Mouse (Mus musculus): ENCODE results near the gene Arhgap15. TPM values are rescaled to one million over a fixed set of nuclear protein-coding genes. Genes with fewer than 3 reads are reported as not detected.

Gene Arhgap15
- total and polyA plus RNA-seq, 2 experiments: 0.12 to 2.4 TPM

- WGBS: 67% methylated on average over 2 of the region's 2 CpGs
- DNase-seq (ENCODE audit: extremely low read depth, low read depth, low spot score): no peak
- Histone ChIP-seq H3K36me3 (ENCODE audit: control insufficient read depth, insufficient read depth, low read length) (no peaks in the 10 kb centered on the region), H3K27me3 (ENCODE audit: control insufficient read depth, insufficient read depth, low read length) (no peaks in the 10 kb centered on the region), H3K9ac (ENCODE audit: low read depth, low read length) (no peak overlapping the region), H3K27ac (replicated peaks; ENCODE audit: insufficient read depth, low read depth, low read length) (no peak overlapping the region), H3K4me3 (ENCODE audit: insufficient read depth, low read depth, low read length) (no peak overlapping the region), H3K79me2 (ENCODE audit: control insufficient read depth, insufficient read depth, low read length) (no peaks in the 10 kb centered on the region), H3K4me1 (ENCODE audit: control insufficient read depth, insufficient read depth, low read length) (no peaks in the 10 kb centered on the region)
- TF ChIP-seq POLR2A (IDR thresholded peaks at IDR 0.05; ENCODE audit: extremely low read depth, insufficient read depth, low read length): no peak
- no peak for TF ChIP-seq CTCF (IDR thresholded peaks at IDR 0.05; ENCODE audit: low read depth, low read length)
These were observed 320.3 kb downstream of the Arhgap15 start for GRCm38 (mm10) chr2:44068906-44069305.

- no peaks in the 10 kb centered on the region for H3K27me3 ChIP-seq (ENCODE audit: control insufficient read depth, insufficient read depth, low read length)
- no peaks in the 10 kb centered on the region for H3K79me2 ChIP-seq (ENCODE audit: control insufficient read depth, insufficient read depth, low read length)
- H3K36me3 ChIP-seq (ENCODE audit: control insufficient read depth, insufficient read depth, low read length): no peaks in the 10 kb centered on the region
- no peak for DNase-seq (ENCODE audit: extremely low read depth, low read depth, low spot score)
- no peak overlapping the region for H3K4me3 ChIP-seq (ENCODE audit: insufficient read depth, low read depth, low read length)
- H3K27ac ChIP-seq (replicated peaks; ENCODE audit: insufficient read depth, low read depth, low read length): no peak overlapping the region
- H3K4me1 ChIP-seq (ENCODE audit: control insufficient read depth, insufficient read depth, low read length): no peaks in the 10 kb centered on the region
- no peak overlapping the region for H3K9ac ChIP-seq (ENCODE audit: low read depth, low read length)
- no peak for TF ChIP-seq POLR2A (IDR thresholded peaks at IDR 0.05; ENCODE audit: extremely low read depth, insufficient read depth, low read length)
- no peak for TF ChIP-seq CTCF (IDR thresholded peaks at IDR 0.05; ENCODE audit: low read depth, low read length)
These were observed 327.9 kb downstream of the Arhgap15 start for GRCm38 (mm10) chr2:44076570-44076969.

- Histone ChIP-seq H3K4me3 (ENCODE audit: insufficient read depth, low read depth, low read length) (no peak overlapping the region), H3K4me1 (ENCODE audit: control insufficient read depth, insufficient read depth, low read length) (no peaks in the 10 kb centered on the region)
These were observed 331.9 kb downstream of the Arhgap15 start for GRCm38 (mm10) chr2:44080530-44080929.

GRCm38 (mm10) chr2:44081241-44081640, 332.6 kb downstream of the Arhgap15 start:
- 84% methylated on average over 4 of the region's 4 CpGs for WGBS
- no peak for DNase-seq (ENCODE audit: extremely low read depth, low read depth, low spot score)
- Histone ChIP-seq H3K27ac (replicated peaks; ENCODE audit: insufficient read depth, low read depth, low read length) (no peak overlapping the region), H3K36me3 (ENCODE audit: control insufficient read depth, insufficient read depth, low read length) (no peaks in the 10 kb centered on the region), H3K4me3 (ENCODE audit: insufficient read depth, low read depth, low read length) (no peak overlapping the region), H3K27me3 (ENCODE audit: control insufficient read depth, insufficient read depth, low read length) (no peaks in the 10 kb centered on the region), H3K79me2 (ENCODE audit: control insufficient read depth, insufficient read depth, low read length) (no peaks in the 10 kb centered on the region), H3K9ac (ENCODE audit: low read depth, low read length) (no peak overlapping the region), H3K4me1 (ENCODE audit: control insufficient read depth, insufficient read depth, low read length) (no peaks in the 10 kb centered on the region)
- TF ChIP-seq CTCF (IDR thresholded peaks at IDR 0.05; ENCODE audit: low read depth, low read length): no peak
- TF ChIP-seq POLR2A (IDR thresholded peaks at IDR 0.05; ENCODE audit: extremely low read depth, insufficient read depth, low read length): no peak

More at GRCm38 (mm10) chr2:44080530-44080929, 331.9 kb downstream of the Arhgap15 start:
- Histone ChIP-seq H3K27ac (replicated peaks; ENCODE audit: insufficient read depth, low read depth, low read length) (no peak overlapping the region), H3K36me3 (ENCODE audit: control insufficient read depth, insufficient read depth, low read length) (no peaks in the 10 kb centered on the region), H3K9ac (ENCODE audit: low read depth, low read length) (no peak overlapping the region), H3K79me2 (ENCODE audit: control insufficient read depth, insufficient read depth, low read length) (no peaks in the 10 kb centered on the region), H3K27me3 (ENCODE audit: control insufficient read depth, insufficient read depth, low read length) (no peaks in the 10 kb centered on the region)
- no peak for DNase-seq (ENCODE audit: extremely low read depth, low read depth, low spot score)
- WGBS: 85% methylated on average over 6 of the region's 6 CpGs
- TF ChIP-seq POLR2A (IDR thresholded peaks at IDR 0.05; ENCODE audit: extremely low read depth, insufficient read depth, low read length) (no peak), CTCF (IDR thresholded peaks at IDR 0.05; ENCODE audit: low read depth, low read length) (no peak)

- no peak overlapping the region for H3K4me3 ChIP-seq (ENCODE audit: insufficient read depth, low read depth, low read length)
- no peak for DNase-seq (ENCODE audit: extremely low read depth, low read depth, low spot score)
- H3K79me2 ChIP-seq (ENCODE audit: control insufficient read depth, insufficient read depth, low read length): no peaks in the 10 kb centered on the region
- no peaks in the 10 kb centered on the region for H3K4me1 ChIP-seq (ENCODE audit: control insufficient read depth, insufficient read depth, low read length)
- H3K27ac ChIP-seq (replicated peaks; ENCODE audit: insufficient read depth, low read depth, low read length): no peak overlapping the region
- no peak overlapping the region for H3K9ac ChIP-seq (ENCODE audit: low read depth, low read length)
- TF ChIP-seq POLR2A (IDR thresholded peaks at IDR 0.05; ENCODE audit: extremely low read depth, insufficient read depth, low read length): no peak
- no peak for TF ChIP-seq CTCF (IDR thresholded peaks at IDR 0.05; ENCODE audit: low read depth, low read length)
- H3K36me3 ChIP-seq (ENCODE audit: control insufficient read depth, insufficient read depth, low read length): no peaks in the 10 kb centered on the region
- no peaks in the 10 kb centered on the region for H3K27me3 ChIP-seq (ENCODE audit: control insufficient read depth, insufficient read depth, low read length)
- WGBS: 66% methylated on average over 2 of the region's 2 CpGs
These were observed 335.8 kb downstream of the Arhgap15 start for GRCm38 (mm10) chr2:44084471-44084870.

- Histone ChIP-seq H3K27ac (replicated peaks; ENCODE audit: insufficient read depth, low read depth, low read length) (no peak overlapping the region), H3K9ac (ENCODE audit: low read depth, low read length) (no peak overlapping the region), H3K4me3 (ENCODE audit: insufficient read depth, low read depth, low read length) (no peak overlapping the region), H3K79me2 (ENCODE audit: control insufficient read depth, insufficient read depth, low read length) (no peaks in the 10 kb centered on the region), H3K36me3 (ENCODE audit: control insufficient read depth, insufficient read depth, low read length) (no peaks in the 10 kb centered on the region), H3K27me3 (ENCODE audit: control insufficient read depth, insufficient read depth, low read length) (no peaks in the 10 kb centered on the region), H3K4me1 (ENCODE audit: control insufficient read depth, insufficient read depth, low read length) (no peaks in the 10 kb centered on the region)
- no peak for TF ChIP-seq POLR2A (IDR thresholded peaks at IDR 0.05; ENCODE audit: extremely low read depth, insufficient read depth, low read length)
- TF ChIP-seq CTCF (IDR thresholded peaks at IDR 0.05; ENCODE audit: low read depth, low read length): no peak
- no peak for DNase-seq (ENCODE audit: extremely low read depth, low read depth, low spot score)
- 68% methylated on average over 5 of the region's 5 CpGs for WGBS
These were observed 337.9 kb downstream of the Arhgap15 start for GRCm38 (mm10) chr2:44086403-44087056.
